Mouse (Mus musculus) layer of hippocampus, adult 11-12 months (tissue): ENCODE results near the gene Dagla.
A peak's percentile ranks its signal among the peaks of the same experiment; 100 is the strongest.

Experiments
- DNase-seq: peaks from one replicate; pipeline ENCODE4 v3.0.0; 2022; ENCODE audit warnings: low spot score

Gene Dagla

DNA sequence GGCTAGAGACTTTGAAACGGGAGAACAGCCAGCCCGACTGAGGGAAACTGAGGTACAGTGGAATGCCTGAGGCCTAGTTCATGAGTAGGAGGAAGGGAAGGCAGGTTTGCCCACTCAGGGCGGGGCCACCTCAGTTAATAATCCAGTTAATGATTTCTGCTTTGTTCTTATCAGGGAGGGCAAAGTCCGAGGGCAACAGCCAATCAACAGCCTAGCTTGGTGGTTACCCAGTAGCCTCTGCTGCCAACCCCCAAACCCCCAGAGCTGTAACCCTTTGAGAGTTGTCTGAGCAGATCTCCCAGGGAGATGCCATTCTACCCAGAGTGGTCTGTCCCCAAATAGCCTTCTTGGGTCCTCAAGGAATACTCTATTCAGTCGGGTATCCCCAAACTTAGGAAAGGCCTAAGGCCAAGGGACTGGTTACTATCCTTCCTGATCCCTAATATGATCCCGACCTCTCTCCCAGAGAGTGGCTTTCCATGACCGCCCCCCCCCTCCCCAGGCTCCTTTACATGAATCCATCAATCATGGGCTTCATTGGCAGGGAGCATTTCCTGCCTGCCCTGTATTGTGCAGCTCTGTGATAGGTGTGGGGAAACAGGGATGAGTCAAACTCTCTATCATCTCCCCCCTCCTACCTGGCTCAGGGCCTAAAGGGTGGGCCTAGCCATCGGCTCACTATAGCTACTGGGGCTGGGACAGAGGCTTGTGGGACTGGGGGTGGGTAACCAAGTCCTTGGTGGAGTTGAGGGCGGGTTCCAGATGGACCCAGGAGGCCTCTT, 68.7 kb downstream of the Dagla start:
- no peak for DNase-seq

DNA sequence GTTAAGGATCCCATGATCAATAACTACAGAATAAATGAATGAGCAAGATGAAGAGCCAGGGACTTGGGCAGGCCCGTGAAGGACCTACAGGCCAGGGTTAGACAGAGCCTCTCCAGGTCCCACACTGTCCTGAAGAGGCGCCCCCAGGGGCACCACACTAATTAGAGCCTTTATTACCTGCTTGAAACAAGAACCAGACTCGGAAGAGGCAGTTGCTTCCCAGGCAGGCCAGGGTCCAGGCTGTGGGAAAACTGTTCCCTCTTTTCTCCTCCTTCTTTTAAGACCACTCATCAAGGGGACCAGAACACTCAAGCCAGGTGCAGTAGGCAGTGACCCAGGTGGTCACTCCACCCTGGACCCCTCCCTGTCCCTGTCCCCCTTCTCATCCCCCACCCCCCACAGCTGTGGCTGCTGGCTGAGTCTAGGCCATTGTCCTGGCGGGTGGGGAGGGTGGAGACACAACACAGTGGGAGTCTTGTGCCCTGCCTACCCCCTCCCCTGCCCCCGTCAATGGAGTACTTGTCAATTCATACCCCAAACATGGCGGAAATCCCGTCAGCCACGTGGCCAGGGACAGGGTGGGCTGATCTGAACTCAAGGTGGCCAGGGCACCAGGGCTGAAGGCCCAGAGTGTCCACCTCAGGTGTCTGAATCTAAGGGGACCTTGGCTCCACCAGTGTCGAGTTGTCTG, 72.2 kb downstream of the Dagla start:
- peak; percentile 68 for DNase-seq

DNA sequence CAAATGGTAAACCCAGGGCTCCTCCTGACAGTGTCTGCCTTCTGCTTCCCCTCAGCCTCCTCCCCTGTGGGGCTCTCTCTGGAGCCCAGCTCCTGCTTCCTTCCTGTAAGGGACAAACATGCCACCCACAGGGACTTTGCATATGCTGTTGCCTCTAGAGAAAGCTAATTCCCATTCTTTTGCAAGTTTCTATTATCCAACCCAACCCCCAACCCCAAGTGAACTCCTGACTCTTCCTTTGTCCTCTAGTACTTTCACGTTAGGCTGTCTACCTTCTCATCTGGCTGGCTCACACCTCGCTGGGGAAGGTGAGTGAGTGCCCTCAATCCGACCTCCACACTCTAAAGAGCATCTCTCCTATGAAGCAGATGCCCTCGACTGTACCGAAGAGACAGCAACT, 72.8 kb downstream of the Dagla start:
- no peak for DNase-seq

DNA sequence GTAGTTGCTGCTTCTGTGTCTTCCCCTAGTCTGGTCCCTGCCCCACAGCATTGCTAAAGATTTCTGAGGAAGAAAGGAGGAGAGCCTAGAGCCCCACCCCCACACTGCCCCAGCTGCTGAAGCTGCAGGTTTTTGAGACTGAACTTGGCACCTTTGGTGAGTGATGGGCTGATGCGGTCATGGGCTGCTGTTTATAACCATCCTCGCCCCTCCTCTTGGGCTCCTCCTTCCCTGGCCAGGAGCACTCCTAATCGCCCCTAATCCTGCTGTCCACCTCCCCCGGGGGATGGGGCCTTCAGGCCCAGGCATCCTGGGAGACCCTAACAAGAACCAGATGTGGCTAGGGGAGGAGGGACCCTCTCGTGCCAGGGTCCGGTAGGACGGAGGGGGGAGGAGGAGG, 73.7 kb downstream of the Dagla start:
- DNase-seq: no peak

DNA sequence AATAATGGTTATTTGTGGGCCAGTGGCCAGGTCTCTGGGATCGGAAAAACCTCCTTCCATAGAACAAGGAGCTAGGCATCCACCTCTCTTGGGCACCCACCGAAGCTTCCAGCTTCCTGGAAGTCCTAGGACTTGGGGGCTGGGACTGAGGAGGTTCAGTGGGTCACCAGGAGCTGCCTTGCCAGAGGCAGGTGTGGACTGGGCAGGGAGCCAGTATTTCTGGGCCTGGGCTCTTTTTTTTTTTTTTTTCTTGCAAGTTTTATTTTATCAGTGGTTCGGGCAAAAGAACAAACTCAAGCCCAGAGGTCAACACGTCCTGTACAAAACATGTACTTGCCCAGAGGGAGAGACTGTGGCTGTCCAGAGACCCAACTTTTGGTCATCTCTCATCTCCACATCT, 78.9 kb downstream of the Dagla start:
- DNase-seq: no peak

DNA sequence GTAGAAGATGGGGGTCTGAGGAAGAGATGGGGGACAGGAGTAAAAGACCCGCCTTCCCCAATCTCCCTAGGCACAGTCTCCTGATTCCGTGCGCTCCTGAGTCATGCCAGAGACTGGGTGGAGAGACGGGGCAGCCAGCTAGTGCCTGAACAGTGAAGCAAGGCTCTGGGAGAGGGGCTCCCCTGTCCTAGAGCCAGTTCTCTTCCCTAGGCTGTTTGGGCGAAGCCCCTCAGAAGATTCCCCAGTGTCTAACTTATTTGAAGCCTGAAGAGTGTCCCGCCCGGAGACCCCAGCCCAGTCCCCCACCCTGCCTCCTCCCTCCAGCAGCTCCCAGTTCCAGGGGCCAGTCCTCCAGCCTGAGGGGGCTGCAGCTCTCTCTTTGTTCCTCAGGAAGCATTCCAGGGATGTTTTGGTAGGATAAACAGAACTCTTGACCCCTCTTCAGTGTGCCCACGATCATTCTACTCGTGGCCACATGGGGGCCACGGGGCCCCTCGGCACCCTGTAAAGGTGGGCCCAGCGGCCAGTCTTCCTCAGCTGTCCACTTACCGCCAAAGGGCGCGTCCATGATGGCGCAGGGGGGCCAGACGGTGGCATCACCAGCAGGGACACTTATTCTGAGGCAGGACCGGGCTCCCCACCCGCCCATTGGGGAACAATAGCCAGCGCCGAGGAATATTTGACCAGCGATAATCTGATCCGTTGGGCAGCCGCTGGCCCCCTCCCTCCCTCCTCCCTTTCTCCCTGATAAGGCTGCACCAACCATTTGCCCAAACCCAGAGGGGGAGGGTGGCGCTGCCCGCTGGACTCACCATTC, 79.8 kb downstream of the Dagla start:
- no peak for DNase-seq

DNA sequence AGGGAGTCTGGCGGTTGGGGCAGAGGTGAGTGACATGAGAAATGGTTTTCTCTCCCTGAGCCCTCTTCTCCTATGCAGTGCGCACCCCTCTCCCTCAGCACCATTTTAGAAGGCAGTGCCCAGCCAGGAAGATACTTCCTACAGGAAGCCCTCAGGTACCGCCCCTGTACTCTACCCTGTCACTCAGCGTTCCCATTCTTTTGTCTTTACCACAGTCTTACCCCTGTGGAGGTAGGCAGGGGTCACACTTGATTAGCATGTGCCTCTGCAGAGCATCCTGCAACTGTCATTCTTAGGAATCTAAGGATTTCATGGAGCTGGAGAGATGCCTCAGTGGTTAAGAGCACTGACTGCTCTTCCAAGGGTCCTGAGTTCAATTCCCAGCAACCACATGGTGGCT, 81.1 kb downstream of the Dagla start:
- no peak for DNase-seq

DNA sequence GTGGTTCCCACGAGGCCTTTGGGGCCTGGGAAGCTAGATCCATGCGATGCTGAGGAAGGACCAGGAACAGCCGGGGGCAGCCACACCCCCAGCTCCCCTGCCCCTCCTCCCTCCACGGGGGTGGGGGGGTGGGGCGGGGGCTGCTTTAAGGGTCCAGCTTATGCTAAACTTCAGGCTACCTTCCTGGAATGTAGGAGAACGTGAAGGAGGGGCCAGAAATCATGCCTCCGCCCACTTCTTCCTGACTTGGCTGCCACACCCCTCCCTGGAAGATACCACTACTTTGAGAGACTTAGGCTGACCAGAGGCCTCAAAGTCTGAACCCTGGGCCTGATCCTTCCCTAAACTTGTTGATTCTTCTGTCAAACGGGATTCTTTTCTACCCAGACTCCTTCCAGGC, 82.0 kb downstream of the Dagla start:
- no peak for DNase-seq

DNA sequence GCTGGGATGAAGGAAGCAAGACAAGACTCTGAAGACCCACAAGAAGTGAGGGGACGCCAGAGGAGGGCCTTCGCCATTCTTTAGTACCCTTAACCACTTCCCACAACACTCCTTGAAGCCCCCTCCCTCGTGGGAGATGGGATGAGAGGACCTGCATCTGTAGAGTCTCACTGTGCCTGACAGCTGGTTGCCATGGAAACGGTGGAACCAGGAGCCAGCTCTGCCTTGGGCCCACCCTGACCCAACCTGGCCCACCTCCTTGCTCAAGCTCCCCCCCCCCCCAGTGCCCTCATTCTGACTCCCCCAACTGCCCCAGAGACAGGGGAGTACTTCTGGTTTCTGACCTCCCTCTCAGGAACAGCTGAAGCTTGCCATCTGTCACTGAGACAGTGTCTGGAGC, 83.1 kb downstream of the Dagla start:
- no peak for DNase-seq

DNA sequence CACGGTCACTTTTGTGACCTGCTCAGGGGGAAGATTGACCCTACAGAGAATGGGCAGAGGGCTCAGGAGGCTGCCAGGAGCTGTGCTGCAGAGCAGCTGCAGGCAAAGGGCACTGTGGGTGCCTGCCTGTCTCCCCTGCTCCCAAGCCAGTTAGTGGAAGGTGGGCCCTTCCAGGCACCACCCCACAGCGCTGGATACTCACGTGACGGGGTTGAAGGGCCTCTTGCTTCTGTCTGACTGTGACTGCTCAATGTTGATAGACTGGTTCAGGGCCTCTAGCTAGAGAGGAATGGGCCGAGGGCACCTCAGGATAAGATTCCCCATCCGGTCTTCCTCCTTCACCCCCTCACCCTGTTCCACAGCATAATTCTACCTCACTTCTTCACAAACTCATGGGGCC, 85.1 kb downstream of the Dagla start:
- DNase-seq: no peak

DNA sequence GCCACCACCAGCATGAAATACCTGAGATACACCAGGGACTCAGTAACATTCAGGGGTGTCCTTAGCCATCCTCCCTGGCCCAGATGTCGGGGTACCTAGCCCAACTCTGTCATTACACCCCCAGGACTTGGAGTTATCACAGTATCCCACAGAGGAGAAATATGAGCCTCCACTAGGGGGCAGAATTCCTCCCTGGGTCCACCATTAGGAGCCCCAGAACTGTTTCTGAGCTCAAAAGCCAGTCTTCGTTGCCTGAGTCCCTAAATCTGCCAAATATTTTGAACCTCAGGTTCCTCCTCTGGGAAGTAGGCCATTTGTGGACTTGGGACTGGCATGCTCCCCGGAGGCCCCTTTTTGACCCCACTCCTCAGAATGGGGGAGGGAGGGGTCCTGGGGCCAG, 85.6 kb downstream of the Dagla start:
- DNase-seq: peak; percentile 67

DNA sequence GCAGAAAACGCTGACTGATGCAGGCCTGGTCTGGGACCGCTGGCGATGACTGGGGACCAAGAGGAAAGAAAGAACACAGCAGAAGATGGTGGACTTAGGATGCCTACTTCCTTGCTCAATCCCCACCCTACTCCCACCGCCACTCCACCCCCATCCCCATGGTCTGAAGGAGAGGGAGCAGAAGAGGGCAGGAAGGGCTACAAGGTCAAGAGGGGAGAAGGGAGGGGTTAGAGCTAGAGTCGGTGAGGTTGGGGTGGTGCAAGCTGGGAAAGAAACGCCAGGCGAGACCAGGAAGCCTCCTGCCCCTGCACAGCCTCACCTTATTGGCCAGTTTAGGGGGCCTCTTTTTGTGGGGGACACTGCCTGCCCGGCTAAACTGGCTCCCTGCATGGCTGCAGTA, 88.6 kb downstream of the Dagla start:
- DNase-seq: no peak

DNA sequence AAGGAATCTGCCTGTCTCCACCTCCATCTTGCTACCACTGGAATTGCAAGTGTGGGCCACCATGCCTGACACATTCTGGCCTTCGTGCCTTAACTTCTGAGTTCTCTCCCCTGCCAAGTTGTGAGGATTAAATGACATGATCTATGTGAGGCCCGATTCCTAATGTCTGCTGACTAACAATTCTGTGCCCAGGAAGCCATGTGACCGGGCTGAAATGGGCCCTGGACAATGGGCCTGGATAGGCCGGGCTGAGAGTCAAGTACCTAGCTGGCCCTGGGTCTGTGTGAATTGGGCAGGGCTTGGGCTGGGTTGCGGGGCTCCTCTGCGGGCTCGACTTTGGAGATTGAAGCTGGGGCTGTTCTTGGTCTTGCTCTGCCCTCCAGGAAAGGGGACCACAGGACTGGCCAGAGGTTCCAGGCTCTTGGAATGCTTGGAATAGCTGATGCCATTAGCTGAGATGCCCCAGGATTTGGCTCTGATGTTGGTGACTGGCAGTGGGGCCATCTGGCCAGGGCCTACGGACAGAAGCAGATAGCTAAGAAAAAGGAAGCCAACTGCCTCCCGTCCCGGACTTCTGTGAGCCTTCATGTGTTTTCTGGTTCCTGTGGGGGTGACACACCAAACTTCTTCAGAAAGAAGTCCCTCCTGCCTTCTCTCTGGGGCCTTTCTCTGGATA, 90.7 kb downstream of the Dagla start:
- no peak for DNase-seq

DNA sequence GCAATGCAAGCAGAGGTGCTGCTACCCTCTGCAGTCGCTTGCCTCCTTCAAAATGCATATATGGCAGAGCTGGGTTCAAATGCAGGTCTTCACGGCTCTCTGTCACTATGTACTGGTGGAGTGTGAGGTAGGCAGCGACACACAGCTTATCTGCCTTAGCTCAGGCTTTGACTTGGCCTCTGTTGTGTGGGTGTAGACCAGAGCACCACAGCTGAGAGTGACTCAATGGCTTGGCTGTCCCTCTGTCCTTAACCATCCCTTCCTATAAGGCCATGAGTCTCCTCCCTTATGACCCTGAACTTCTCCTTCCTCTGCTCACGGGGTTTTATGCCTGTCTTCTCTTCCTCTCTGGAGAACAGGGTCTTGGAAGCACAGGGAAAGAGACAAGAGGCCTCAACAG, 93.8 kb downstream of the Dagla start:
- DNase-seq: no peak

DNA sequence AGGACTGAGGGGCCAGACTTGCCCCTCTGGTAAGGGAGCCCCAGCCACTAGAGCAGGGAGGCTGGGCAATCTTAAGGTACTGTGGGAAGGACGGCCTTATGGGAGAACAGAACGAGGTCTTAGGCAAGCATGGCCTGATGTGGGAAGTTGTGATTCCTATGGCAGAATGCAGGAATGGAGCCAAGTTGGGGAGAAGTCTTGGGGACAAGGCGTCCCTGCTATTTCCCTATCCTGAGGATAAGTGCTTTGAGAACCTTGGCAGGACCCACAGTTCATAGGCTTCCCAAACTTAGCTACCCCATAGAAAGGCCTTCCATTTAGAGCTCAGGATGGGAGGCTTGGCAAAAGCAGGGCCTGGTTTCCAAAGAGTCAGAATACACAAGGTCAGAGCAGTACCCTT, 95.8 kb downstream of the Dagla start:
- DNase-seq: no peak

DNA sequence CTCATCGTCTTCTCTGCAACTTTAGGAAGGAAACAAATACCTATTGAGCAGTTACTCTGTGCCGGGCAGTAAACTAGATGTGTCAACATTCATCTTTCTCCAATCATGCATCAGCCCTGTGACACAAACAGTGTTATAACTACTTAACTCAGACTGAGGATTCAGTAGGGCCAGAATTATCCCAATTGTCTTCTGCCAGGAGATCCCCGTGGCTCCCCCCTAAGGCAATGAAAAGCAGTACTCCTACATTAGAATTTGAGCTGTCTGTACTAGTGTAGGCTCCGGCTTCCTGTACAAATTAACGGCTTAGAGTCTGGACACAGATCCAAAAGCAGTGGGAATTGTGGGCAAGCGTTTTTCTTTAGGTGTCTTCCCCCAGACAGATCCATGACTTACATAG, 99.6 kb downstream of the Dagla start:
- peak; percentile 35 for DNase-seq

DNA sequence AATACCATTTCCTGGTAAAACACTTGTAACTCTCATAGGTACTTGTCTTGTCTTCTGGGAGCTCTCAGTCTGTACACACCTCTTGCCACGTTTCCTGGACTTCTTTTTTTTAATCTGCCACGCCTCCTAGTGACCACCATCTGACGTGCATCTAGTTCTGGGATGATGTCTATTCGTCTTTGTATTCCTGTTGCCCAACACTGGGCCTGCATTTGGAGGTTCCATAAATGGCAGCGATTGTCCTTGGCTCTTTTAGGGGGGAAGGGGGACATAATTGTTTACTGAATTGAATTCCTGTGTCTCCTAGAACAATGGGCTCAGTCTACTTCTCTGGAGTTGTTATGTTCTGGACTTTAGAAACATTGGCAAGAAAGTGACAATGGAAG, 100.1 kb downstream of the Dagla start:
- peak; percentile 77 for DNase-seq

DNA sequence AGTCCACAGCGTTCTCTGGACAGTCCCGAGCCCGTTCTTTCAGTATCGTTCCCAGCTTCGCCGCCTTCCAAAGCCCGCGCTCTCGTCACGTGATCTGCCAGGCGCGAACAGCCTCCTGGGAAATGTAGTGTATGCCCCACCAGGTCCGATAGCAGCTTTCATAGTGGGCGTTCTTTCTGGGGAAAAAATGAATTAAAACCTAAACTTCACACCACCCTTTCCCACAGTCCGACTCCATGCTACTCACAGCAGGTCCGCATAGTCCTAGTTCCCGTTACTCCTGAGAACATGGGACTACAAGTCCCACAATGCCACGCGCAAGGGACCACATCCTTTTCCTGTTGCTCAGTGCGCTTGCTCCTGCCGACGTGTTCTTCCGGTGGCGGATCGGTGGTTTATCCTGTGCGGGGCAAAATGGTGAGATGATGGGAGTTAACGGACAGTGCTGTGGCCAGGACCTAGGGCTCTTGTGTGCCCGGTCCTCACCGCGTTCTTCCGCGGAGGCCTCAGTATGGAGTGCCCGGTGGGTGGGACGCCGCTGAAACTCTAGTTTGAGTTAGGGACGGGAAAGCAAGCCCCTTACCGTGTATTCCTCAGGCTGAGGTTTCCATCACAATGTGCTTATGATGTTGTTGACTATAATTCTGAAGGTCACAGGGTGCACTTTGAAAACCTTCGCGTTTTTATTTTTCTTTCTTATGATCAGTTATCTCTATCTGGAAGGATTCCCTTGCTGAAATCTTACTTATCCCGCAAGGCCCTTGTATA, 100.6 kb downstream of the Dagla start, which contains the start of the genes Tmem258 and Fen1:
Gene Tmem258, plus strand, starts transcription at position 167 of the 768 bp plus-strand sequence.
Gene Fen1, minus strand, starts transcription at position 322 of the 768 bp plus-strand sequence.
- DNase-seq: peak; percentile 95

DNA sequence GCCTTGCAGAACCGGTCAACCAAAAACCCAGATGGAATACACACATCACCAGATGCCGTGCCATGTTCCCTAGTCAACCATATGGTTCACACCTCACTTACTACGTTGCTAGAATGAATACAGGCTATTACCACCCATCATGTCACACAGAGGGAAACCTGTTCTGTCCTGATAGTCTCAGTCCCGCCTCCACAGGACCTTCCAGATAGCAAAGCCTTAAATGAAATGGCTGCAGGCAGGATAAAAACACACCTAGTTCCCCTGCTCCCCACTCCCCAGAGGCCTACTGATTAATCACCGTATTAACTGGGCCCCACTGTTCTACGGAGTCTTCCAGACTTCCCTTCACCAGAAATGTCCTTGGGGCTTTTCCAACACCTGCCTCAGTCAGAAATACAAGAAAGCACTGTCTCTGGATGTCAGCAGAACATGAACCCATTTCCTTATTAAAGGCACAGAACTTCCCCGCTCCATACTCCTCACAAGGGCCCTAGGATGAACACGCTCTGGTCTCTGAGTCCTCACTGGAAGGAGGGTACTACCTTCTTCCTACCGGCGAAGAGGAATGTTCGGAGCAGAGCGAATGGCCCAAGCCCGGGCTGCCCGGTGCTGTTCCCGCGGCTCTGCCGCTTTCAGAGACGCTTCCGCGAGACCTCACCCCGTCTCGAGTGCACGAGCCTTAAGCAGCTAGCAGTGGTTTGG, 101.4 kb downstream of the Dagla start:
- no peak for DNase-seq

DNA sequence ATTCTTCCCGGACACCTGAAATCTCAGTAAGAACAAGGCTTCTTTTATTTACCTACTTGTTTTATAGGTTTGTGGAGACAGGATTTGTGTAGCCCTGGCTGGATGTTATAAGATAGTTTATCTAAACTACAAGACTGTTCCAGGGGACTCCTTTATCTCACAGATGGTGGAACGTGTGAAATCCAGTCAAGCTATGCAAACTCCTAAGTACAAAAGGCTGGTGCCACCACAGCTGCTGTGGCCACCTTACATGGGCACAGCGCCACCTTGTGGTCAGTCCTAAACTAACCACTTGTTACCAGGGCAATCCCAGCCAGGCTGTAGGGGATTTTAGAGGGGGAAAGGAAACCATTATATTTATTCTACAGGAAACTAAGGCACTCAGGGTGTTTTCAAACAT, 106.0 kb downstream of the Dagla start:
- DNase-seq: peak; percentile 83

DNA sequence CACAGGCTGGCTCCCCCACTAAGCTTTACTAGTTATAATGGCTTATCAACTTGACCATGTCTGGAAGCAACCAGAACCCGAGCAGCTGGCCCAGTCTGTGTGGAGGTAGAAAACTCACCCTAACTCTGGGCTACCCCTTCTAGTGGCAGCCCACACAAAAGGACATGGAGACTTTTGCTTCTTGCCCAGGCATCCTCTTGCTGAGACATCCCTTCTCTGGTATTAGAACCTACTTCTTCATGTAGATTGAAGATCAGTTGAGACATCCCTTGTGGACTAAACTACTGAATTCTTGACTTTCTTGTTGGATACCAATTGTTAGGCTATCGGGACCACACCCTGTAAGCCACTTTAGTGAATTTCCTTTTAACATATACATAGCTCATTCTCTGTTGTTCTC, 106.4 kb downstream of the Dagla start:
- no peak for DNase-seq
